Mouse (Mus musculus): ENCODE measurements around the gene Vps13d. TPM values are rescaled to one million over a fixed set of nuclear protein-coding genes. Genes with fewer than 3 reads are reported as not detected.

The Vps13d gene
- 10 to 100 TPM; 19.0 to 20.6 TPM for polyA plus RNA-seq (2017; shearing (Covaris generic))

- ATAC-seq, result peak; percentile 97
Measured at GRCm38 (mm10) chr4:145194559-145195162, at the start of gene Vps13d. Vps13d (minus strand) TSS chr4:145195005.

- no peak for ATAC-seq
Measured at GRCm38 (mm10) chr4:145242719-145243350, 48.0 kb upstream of the Vps13d start.

- ATAC-seq, result peak; percentile 62
Measured at GRCm38 (mm10) chr4:145240723-145241231, 46.0 kb upstream of the Vps13d start.

- ATAC-seq, result no peak
Measured at GRCm38 (mm10) chr4:145239049-145239830, 44.4 kb upstream of the Vps13d start.

- ATAC-seq, result peak; percentile 70
Measured at GRCm38 (mm10) chr4:145236027-145236426, 41.2 kb upstream of the Vps13d start.

- no peak for ATAC-seq
Measured at GRCm38 (mm10) chr4:145233487-145234228, 38.9 kb upstream of the Vps13d start.

- no peak for ATAC-seq
Measured at GRCm38 (mm10) chr4:145231732-145232131, 36.9 kb upstream of the Vps13d start.

GRCm38 (mm10) chr4:145230647-145231046, 35.8 kb upstream of the Vps13d start:
- no peak for ATAC-seq

- peak; percentile 67 for ATAC-seq
Measured at GRCm38 (mm10) chr4:145229524-145230163, 34.8 kb upstream of the Vps13d start.

GRCm38 (mm10) chr4:145229051-145229450, 34.2 kb upstream of the Vps13d start:
- peak; percentile 74 for ATAC-seq

- ATAC-seq, result no peak
Measured at GRCm38 (mm10) chr4:145224613-145225012, 29.8 kb upstream of the Vps13d start.

- ATAC-seq, result peak; percentile 64
Measured at GRCm38 (mm10) chr4:145222064-145222463, 27.3 kb upstream of the Vps13d start.

GRCm38 (mm10) chr4:145221379-145221778, 26.6 kb upstream of the Vps13d start:
- peak; percentile 76 for ATAC-seq

GRCm38 (mm10) chr4:145220001-145220400, 25.2 kb upstream of the Vps13d start:
- no peak for ATAC-seq

- ATAC-seq, result no peak
Measured at GRCm38 (mm10) chr4:145219240-145219985, 24.6 kb upstream of the Vps13d start.

- ATAC-seq, result no peak
Measured at GRCm38 (mm10) chr4:145217837-145218236, 23.0 kb upstream of the Vps13d start.

- ATAC-seq, result no peak
Measured at GRCm38 (mm10) chr4:145217046-145217445, 22.2 kb upstream of the Vps13d start.

GRCm38 (mm10) chr4:145215396-145215795, 20.6 kb upstream of the Vps13d start:
- ATAC-seq, result no peak

GRCm38 (mm10) chr4:145214786-145215174, 20.0 kb upstream of the Vps13d start:
- ATAC-seq, result no peak

GRCm38 (mm10) chr4:145213999-145214785, 19.4 kb upstream of the Vps13d start:
- peak; percentile 63 for ATAC-seq

- ATAC-seq, result peak; percentile 36
Measured at GRCm38 (mm10) chr4:145211076-145211475, 16.3 kb upstream of the Vps13d start.
